Mouse (Mus musculus): ENCODE results near the gene Bphl.

- no peak for TF ChIP-seq GATA1 (IDR thresholded peaks at IDR 0.05; ENCODE audit: low read length)
- TF ChIP-seq TAL1 (IDR thresholded peaks at IDR 0.05; ENCODE audit: low read length): no peak
These were observed 17.6 kb downstream of the Bphl start for GRCm38 (mm10) chr13:34054983-34055382.

Measured in erythroblast, embryonic 14.5 days (primary cell).